Mouse (Mus musculus): ENCODE measurements around the gene Sfmbt1.

Sfmbt1 gene

DNA sequence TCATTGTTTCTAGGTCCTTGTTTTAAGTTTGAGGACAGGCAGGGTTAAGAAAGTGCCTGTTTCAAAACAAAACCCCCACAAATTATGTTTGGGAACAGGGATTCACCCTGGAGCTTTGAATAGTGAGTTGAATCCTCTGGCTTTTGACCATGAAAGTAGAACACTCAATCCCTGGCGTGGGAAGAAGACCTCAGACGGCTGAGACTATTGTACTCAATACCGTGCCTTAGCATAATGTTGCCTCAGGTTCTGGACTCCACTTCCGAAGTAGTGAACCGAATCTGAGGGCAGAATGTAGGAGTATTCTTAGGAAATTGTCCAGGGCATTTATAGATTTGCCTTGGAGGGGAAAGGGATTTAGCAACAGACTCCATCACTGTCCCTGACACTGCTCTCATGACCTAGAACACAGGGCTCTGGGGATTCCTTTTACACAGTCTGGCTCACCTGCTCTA, 110.4 kb downstream of the Sfmbt1 start:
- no peak for DNase-seq (ENCODE audit: low read depth, low spot score)

DNA sequence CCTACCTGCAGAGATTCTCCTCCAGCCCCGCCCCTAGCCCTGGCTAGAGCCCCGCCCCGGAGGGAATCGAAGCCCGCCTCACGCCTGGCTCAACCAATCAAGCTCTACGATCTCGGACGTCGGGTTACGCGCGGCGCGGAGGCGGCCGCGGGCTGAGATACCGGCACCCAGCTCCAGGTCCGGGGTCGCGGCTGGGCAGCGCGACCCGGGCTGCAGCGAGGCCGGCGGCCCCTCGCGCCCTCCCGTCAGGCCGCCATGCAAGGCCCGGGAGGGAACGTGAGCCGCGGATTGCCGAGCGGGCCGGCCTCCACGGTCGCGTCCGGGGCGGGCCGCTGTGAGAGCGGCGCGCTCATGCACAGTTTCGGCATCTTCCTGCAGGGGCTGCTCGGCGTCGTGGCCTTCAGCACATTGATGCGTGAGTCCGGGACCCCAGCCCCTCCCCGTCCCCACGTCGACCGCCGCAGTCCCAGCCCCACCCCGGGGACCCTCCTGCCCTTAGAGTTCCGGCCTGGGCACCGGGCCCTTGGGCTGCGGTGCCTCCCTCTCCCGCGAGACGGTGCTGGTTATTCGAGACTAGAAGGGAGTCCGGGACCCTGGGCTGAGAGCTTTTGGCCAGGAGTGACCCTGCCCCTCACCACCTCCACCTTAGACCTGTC, 111.0 kb downstream of the Sfmbt1 start, which contains the start of gene Tmem110:
Tmem110 (plus strand) TSS at position 115 of the 656 bp plus-strand sequence.
- peak; percentile 66 for DNase-seq (ENCODE audit: low read depth, low spot score)

DNA sequence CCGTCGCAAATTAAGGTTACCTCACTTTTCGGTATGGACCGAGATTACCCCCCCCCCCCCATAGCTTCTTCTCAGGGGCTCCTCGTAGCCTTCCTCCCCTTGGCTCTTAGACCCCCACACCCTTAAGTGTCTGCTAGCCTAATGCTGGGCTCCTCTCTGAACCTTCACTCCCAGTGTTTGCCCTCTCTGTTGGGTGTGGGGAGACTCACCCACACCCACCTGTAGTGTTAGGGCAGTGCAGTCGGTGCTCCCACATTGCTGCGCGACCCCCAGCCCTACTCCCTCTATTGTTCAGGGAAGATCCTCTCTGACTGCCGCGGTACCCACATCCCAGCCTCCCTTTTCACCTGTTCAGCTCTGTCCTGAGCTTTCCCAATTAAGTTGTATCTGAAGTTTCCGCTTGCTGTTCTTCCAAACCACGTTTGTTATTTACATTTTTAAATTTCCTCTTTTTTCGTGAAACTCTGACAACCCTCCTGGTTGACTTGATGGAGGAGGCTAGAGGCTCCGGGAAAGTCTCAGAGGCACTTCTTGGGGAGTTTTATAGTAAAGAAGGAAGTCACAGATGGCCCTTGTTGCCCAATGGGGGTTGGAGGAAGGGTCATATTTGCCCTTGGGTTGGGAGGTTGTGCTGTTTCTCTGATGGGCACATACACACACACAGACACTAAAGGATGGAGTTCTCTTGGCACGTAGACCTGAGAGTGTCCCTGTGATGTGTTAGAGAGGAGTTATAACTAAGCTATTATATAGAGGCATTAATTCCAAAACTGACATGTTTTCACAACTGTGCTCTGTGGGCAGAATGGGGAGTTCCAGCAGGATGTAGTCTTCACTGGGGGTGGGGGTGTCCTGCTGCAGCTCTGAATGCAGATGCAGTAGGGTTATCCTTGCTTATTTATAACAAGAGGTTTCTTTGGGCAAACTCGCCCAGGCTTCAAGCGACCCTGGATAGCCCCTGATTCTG, 111.8 kb downstream of the Sfmbt1 start:
- no peak for DNase-seq (ENCODE audit: low read depth, low spot score)

DNA sequence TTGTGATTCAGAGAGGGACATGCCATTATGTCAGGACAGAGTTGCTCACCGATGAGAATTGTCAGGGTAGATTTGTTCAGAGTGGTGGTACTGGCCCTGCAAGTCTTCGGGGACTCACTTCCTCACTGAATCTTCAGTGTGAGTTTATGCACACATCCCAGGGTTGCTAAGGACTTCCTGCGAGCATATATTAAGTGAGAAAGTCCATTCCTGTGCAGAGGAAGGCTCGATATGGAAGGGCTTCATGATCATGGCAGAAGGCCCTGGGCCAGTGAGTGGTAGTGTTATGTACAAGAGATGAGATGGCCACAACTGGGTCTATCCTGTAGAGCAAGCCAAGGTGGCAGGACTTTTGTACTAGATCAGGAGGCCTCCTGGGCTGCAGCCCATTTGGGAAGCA, 112.8 kb downstream of the Sfmbt1 start:
- DNase-seq (ENCODE audit: low read depth, low spot score), result no peak

DNA sequence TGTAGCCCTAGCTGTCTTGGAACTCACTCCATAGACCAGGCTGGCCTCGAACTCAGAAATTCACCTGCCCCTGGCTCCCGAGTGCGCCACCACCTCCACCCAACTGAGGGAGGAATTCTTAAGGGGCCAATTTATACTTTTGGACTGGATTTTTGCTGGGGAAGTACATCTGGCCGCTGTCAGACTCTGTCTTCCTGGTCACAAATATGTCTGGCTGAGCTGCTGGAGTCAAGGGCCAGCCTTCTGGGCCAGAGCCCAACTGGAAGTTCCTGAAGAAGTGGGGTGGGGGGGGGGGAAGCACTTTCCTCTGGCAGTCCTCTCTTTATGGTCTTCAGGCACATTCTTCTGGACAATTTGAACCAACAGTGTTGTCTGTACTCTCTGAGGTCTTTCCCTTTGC, 113.4 kb downstream of the Sfmbt1 start:
- DNase-seq (ENCODE audit: low read depth, low spot score), result no peak

DNA sequence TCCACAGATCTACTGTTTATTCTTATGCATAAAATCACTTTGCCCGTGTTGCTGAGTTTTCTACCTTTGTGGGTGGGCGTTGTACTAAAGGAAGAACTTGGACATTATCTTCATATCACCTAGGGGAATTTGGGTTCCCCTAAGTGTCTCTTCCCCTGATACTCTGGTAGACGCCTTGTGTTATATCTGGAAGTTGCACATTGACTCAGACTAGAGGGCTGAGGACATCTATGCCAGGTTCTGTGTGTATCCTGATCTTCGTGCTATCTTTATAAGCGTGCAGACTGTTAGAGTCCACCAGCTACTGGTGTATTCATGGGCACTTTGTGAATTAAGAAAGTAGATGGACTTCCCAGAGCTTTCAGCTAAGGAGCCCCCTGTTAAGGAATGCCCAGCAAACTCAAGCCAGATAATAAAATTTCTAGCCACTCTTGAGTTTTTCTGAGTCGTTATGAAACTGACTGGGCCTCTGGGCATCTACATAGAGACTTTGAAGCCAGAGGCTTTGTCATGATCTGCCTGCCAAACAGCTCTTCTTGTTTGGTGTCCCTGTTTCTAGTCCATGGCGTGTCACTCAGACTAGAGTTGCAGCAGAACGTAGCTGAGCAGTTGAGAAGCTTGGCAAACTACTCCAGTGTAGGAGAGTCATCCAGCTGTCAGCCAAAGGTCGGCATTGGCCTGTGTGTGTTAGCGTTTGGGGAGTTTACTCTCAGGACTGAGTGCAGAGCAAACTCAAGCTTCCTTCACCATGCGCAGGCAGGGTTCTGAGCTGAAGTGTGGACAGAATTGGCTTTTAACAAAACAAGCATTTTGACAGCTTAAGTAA, 114.2 kb downstream of the Sfmbt1 start:
- no peak for DNase-seq (ENCODE audit: low read depth, low spot score)

DNA sequence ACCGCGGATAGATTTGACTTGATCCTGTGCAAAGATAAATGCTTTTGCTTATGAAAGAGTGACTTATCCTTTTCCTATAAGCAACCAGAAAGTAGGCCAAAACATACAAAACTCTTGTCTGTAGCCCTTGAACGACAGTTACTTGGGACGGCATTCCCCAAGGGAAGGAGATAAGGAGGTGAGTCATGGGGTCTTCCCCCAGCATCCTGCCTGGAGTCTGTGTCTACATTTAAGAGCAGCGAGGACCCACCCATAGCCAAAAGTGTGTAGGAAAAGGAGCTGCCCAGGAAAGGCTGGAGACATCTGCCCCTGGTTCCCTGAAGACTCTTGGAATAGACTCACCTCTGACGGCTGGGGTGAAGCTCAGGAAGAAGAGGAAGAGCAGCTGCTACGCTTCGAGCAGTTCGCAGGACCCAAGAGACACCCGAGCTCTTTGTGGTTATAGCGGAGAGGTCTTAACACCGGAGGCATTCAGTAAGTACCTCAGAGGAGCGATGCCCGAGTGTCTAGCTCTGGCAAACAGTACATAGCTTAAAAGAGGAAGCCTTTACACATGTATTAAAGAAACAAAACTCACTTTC, 122.9 kb downstream of the Sfmbt1 start:
- DNase-seq (ENCODE audit: low read depth, low spot score), result no peak

DNA sequence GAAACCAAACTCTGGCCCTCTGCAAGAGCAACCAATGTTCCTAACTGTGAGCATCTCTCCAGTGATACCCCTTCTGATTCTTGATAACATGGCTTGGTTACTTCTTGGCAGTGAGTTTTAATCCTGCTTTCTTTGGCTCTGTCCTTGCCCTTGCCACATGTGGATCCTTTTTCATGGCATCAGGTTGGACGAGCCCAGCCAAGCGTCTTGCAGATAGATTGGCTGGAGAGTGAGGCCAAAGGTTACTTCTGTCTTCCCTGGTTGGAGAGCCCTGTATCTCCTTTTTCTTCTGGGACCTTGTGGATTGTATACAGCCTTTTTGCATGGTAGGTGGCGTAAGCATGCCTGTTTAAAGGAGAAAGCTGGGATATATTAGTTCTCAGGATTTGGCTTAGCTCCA, 129.1 kb downstream of the Sfmbt1 start:
- no peak for DNase-seq (ENCODE audit: low read depth, low spot score)

DNA sequence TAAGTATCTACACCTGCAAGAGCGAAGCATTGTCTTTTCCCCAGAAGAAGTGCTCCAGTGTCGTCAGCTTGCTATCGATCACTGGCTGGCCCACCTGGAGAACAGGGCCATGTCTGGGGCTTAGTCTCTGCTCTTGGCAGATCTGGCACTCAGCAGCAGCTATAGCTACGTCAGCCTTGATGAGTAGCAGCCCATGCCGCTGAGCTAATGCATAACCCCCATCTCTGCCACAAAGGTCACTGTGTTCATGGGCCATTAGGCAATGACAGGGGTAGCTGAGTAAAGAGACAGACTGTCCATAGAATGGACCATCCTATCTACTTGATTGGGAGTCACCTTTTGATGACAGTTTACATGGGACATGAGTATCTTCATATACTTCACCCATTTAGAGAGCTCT, 135.9 kb downstream of the Sfmbt1 start:
- DNase-seq (ENCODE audit: low read depth, low spot score), result no peak

DNA sequence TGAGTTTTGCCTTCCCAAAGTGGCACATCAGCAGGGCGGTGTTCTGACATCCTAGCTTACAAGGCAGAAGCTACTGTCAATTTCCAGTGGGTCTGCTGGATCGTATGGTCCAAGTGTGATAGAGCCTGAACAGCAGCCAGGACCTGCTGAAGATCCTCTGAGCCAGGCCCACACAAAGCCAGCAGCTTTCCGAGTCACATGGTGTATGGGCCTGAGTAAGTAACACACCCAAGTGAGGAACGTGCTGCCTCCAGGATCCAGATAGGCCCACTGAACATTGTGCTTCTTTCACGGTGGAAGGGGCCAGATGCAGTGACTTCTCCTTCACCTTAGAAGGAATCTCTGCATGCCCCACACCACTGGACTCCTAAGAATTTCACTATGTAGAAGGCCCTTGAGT, 137.7 kb downstream of the Sfmbt1 start:
- DNase-seq (ENCODE audit: low read depth, low spot score), result no peak

DNA sequence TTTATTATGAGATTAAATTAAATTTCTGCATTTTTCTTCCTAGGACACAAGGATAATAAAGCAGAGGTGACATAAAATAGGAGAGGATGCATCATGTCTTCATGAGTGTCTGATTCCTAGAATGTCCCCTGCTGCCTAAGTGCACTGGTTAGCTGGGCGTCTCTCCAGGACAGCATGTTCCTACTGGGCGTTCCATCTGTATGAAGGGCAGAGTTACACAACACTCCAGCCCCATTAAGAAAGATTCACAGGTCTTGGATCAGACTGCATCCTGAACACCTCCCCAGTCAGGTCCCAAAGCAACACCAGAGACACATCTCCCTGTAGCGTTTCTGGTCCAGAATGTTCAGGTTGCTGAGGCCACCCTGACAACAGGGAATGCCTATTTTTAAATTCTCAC, 140.7 kb downstream of the Sfmbt1 start:
- DNase-seq (ENCODE audit: low read depth, low spot score), result no peak

DNA sequence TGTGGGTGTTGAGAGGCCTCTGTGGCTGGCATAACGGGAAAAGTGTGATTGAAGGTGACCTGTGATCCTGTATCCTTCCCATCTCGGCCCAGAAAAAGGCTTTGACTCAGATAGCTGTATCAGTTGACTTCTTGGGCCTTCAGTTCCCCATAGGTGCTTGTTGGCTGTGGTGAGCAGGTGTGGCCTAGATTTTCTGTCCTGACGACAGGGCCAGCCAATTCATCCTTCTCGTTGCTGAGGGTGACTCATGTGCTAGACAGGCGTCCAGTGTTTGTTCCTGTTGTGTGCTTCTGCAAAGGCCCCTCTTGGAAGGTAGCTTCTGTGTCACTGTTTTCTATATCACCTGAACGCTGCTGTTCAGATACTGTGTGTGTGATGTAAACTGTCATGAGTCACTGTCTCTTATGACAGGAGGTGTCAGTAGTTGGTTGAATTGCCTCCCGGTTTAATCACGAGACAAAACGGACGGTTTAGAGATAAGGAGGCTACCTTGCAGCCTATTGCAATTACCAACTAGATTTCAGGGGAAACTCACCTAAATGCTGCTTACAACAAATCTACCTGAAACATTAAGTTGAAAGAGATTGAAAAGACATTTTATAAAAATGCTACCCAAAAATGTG, 142.3 kb downstream of the Sfmbt1 start:
- DNase-seq (ENCODE audit: low read depth, low spot score), result no peak

DNA sequence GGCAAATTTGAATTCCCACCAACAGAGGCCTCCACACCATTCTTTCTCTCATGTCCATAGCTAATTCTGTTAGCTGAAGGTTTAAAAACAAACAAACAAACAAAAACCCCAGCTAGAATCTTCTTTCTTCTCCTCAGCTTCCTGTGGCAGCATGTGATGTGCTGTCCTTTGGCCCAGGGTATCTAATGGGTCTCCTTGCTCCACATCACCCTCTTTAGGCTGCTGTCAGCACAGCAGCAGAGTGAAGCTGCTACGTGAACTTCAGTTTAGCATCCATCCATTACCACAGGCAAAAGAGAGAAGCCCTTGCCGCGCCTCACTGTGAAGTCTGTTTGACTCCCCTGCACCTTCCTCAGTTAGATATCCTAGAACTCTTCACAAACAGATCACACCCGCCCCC, 143.3 kb downstream of the Sfmbt1 start:
- no peak for DNase-seq (ENCODE audit: low read depth, low spot score)

DNA sequence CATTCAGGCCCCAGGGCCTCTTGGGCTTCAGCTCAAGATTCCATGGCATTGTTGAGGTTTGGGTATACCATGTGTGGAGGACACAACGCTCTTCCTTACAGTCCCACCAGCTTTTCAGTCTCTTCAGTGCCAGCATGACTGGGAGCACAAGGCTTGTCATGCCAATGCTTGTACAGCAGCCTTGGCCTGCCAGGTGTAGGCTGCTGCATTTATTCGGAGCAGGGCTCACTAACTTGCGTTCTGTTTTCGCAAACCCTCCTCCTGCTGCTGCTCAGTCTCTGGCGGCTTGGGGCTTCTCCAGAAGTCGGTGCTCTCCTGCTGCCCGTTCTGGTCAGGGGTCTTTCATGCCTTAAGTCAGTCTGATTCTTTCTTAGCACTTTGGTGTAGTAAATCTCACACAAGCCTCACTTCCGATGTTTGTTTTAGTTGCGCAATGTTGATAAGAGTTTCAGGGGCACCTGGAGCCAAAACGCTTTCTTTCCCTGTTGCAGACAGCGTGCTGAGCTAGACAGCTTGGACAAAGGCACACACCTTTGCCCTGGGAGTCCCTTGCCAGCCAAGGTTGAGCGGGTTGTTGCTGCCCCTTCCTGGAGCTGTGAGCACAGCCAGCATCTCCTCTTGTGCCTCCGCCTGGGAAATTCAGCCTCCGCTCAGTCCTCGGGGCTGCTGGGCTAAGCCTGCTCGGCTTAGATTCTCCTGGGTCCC, 146.9 kb downstream of the Sfmbt1 start:
- DNase-seq (ENCODE audit: low read depth, low spot score), result no peak

DNA sequence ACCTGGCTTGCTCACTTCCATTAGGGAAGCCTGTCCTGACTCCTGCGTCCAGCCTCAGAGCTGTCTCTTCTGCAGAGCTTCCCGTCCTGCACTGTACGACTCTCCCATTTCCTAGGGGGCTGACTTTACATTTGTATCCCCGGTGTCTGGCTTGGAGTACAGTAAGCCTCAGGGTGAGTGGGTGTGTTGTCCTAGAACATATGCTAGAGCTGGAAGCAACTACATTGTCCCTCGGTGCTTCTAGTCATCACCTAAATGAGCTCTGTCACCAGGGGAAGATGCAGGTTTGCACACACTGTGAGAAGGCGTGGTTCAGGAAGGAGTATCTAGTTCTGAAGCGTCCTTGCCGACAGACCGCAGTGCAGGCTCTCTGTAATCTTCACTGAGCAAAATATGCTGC, 147.7 kb downstream of the Sfmbt1 start:
- DNase-seq (ENCODE audit: low read depth, low spot score), result no peak

DNA sequence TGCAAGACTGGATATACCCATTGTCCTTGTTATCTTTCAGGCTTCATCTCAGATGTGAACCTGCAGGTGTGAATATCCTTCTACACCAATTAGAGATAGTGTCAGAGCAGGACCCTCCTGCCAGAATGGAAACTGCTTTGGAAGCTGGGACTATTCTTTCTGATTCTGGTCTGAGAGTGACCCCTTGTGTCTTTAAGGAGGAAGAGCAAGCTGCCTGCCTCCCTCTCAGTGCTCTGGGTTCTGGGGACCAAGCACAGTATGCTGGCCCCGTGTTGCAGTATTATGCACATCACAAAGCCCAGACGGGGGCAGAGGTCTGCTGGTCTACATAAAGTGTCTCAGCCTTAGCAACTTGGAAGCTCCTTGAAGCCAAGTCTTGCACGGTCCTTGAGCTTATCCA, 150.7 kb downstream of the Sfmbt1 start:
- DNase-seq (ENCODE audit: low read depth, low spot score), result no peak

DNA sequence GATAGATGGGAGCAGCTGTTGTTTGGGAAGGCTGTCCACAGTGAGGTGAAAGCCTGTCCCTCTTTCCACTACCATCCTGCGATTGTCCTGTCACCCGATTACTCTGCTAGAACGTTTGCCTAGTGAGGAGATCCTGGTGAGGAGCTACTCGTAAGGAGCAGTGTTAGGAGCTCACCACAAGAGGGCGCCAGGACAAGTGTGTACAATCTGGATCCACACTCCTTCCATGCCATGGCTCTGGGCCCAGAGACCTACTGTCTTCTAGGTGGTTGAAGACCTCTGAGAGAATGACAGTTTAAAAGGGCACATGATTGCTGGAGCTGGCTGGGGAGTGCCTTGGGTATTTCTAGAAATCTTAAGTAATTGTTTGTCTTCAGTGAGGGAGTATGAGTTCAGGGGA, 152.4 kb downstream of the Sfmbt1 start:
- DNase-seq (ENCODE audit: low read depth, low spot score), result peak; percentile 36

DNA sequence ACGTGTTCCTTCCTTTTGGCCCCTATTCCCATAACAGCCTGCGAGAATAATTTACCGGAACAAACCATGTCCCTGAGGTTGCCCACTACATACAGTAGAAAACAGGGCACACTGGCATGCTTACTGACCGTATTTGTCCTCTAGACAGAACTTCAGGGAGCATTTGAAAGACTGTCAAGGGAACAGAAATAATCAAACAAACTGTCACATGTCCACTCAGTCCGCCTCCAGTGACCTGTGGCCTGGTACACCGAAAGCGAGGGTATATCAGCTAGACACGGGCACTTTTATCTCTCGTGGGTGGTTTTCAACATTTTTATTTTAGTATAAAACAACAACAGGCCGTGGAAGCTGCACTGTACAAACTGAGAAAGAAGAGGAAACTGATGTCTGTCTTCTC, 154.2 kb downstream of the Sfmbt1 start:
- no peak for DNase-seq (ENCODE audit: low read depth, low spot score)

DNA sequence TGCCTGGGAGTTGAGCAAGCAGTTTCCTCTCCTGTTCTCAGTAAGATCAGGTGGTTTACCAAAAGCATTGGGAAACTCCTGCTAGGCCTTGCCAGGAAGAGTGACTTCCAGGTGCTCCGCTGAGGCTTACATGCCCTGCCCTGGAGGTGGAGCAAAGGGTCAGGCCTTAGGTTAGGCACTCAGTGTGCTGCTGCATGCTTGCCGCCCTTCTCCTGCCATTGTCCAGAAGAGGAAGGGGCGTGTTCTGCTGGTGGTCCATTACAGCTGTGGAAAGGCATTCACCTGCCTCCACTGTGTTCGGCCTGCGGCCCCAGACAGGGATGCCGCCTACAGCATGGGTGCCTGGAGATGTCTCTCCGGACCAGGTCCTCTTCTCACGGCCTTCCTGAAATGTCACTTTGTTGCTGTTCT, 154.7 kb downstream of the Sfmbt1 start:
- DNase-seq (ENCODE audit: low read depth, low spot score), result no peak
